Mouse (Mus musculus) hindbrain, embryonic 13.5 days (tissue): ENCODE measurements at regions not wholly inside any gene's neighbourhood (a gene's known extent, or its start where the extent isn't known, plus 50 kb on each side); places are given as distances from the start of the nearest gene placed in this dataset.

ENCODE experiments used
- ATAC-seq: fragments of 200-750 bp; cut with Nextera tagmentation; 2 replicates; pipeline ENCODE4 v1.8.0; 2017; ENCODE audit warnings: moderate TSS enrichment; ENCODE audit not compliant: low FRiP score
- H3K27ac ChIP-seq: fragments of 300-500 bp; sonication (generic); 2 replicates; pipeline ENCODE4 v1.5.1; 2015; ENCODE audit warnings: inconsistent platforms, mild to moderate bottlenecking, moderate library complexity
- H3K27me3 ChIP-seq: fragments of 300-500 bp; sonication (generic); 2 replicates; pipeline ENCODE4 v1.6.1; 2015; ENCODE audit warnings: mild to moderate bottlenecking, inconsistent platforms
- H3K36me3 ChIP-seq: fragments of 300-500 bp; sonication (generic); 2 replicates; pipeline ENCODE4 v1.6.1; 2015; ENCODE audit warnings: mild to moderate bottlenecking, inconsistent platforms
- H3K4me1 ChIP-seq: fragments of 300-500 bp; sonication (generic); replicated peaks from 2 replicates; pipeline ENCODE4 v1.6.1; 2015; ENCODE audit warnings: inconsistent platforms
- H3K4me2 ChIP-seq: fragments of 300-500 bp; sonication (generic); 2 replicates; pipeline ENCODE4 v1.6.1; 2015; ENCODE audit warnings: inconsistent platforms, mild to moderate bottlenecking, moderate library complexity
- H3K4me3 ChIP-seq: fragments of 300-500 bp; sonication (generic); 2 replicates; pipeline ENCODE4 v1.5.1; 2015; ENCODE audit warnings: mild to moderate bottlenecking, inconsistent platforms
- H3K9ac ChIP-seq: fragments of 300-500 bp; sonication (generic); 2 replicates; pipeline ENCODE4 v1.6.1; 2015; ENCODE audit warnings: mild to moderate bottlenecking, inconsistent platforms
- H3K9me3 ChIP-seq: fragments of 300-500 bp; sonication (generic); 2 replicates; pipeline ENCODE4 v1.6.1; 2016; ENCODE audit warnings: inconsistent platforms
- WGBS: fragments of 180-500 bp; shearing (Covaris S2); methylation state at CpG from one replicate; pipeline ENCODE4 v1.1.7; 2015; 5-methylcytosine and 5-hydroxymethylcytosine counted together

DNA sequence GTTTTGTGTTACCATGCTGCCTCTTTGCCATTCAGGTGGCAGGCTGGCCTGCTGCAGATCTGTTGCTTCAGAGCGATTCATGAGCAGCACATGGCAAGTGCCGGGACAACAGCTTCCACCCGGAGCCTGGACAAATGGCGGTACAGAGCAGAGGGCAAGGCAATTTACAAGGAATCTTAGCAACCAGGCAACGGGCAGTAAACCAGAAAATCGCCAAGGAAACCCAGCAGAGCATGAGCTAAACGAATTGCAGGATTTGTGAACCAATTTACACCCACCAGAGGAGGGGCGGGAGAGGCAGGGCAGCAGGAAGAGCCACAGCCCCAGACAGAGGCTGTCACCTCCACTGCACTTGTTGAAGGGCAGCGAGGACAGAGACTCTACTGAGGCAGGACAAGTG is 60.5 kb upstream of the Loxl4 start:
- H3K36me3 ChIP-seq = no peaks in the 10 kb centered on the region
- H3K4me2 ChIP-seq = 0 out of 2 replicates have a peak overlapping the region, but pooled peaks have one; percentile 1

GRCm38 (mm10) chr19:42669886-42670285 is 57.3 kb upstream of the Loxl4 start:
- H3K4me1 ChIP-seq = peaks cover 41% of the 10 kb centered on the region
- no peak overlapping the region for H3K27ac ChIP-seq
- no peak overlapping the region for H3K4me2 ChIP-seq
- no peak overlapping the region for H3K4me3 ChIP-seq
- H3K9me3 ChIP-seq = no peaks in the 10 kb centered on the region
- 73% methylated on average over 6 of the region's 6 CpGs for WGBS
- no peaks in the 10 kb centered on the region for H3K36me3 ChIP-seq
- H3K9ac ChIP-seq = no peak overlapping the region
- H3K27me3 ChIP-seq = peaks cover 71% of the 10 kb centered on the region
- ATAC-seq = no peak

More for the DNA sequence above, 60.5 kb upstream of the Loxl4 start:
- Histone ChIP-seq H3K9ac (no peak overlapping the region), H3K9me3 (no peaks in the 10 kb centered on the region), H3K4me1 (peaks cover 34% of the 10 kb centered on the region), H3K27me3 (peaks cover 66% of the 10 kb centered on the region), H3K27ac (no peak overlapping the region), H3K4me3 (no peak overlapping the region)
- 11% methylated on average over 9 of the region's 9 CpGs for WGBS
- peak; percentile 81 for ATAC-seq

- 69% methylated on average over 14 of the region's 14 CpGs for WGBS
- Histone ChIP-seq H3K9ac (no peak overlapping the region), H3K27ac (no peak overlapping the region), H3K36me3 (no peaks in the 10 kb centered on the region), H3K4me2 (no peak overlapping the region), H3K9me3 (no peaks in the 10 kb centered on the region), H3K4me3 (no peak overlapping the region), H3K4me1 (peaks cover 31% of the 10 kb centered on the region), H3K27me3 (peaks cover 64% of the 10 kb centered on the region)
- no peak for ATAC-seq
These were observed 55.9 kb upstream of the Loxl4 start for GRCm38 (mm10) chr19:42668385-42669098.

DNA sequence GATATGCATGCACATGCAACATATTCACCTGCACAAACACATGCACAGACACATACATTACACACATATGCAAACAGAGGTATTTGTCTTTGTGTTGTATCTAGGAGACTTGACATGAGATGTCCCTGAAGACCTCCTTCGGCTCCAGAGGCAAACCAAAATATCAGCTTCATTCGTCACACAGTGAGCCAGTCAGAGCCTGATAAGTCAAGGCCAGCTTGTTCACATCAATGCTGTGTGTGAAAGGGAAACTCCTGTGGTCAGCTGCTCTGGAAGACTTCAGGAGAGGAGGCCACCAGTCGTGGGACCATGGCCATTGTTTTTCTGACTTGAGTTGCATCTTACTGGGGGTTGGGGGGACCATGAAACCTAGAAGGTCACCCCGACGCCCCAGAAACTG is 54.3 kb upstream of the Loxl4 start:
- 79% methylated on average over 5 of the region's 5 CpGs for WGBS
- no peak overlapping the region for H3K9ac ChIP-seq
- H3K27me3 ChIP-seq = peaks cover 73% of the 10 kb centered on the region
- H3K4me2 ChIP-seq = no peak overlapping the region
- no peak for ATAC-seq
- H3K36me3 ChIP-seq = no peaks in the 10 kb centered on the region
- no peak overlapping the region for H3K4me3 ChIP-seq
- H3K4me1 ChIP-seq = peaks cover 16% of the 10 kb centered on the region
- no peak overlapping the region for H3K27ac ChIP-seq
- no peaks in the 10 kb centered on the region for H3K9me3 ChIP-seq
